Mouse (Mus musculus) olfactory bulb, adult 2 months (tissue): ENCODE results near the gene Vwce.

Experiments used
- CTCF ChIP-seq: fragments of 200-500 bp; IDR thresholded peaks from 2 replicates; pipeline ENCODE4 v1.5.1; 2012; ENCODE audit warnings: low read depth, mild to moderate bottlenecking, low read length, moderate library complexity; ENCODE audit not compliant: insufficient read depth
- POLR2A ChIP-seq: fragments of 200-500 bp; IDR thresholded peaks from 2 replicates; pipeline ENCODE4 v1.6.1; 2012; ENCODE audit warnings: mild to moderate bottlenecking, low read depth, low read length, moderate library complexity; ENCODE audit not compliant: insufficient read depth

- no peak for TF ChIP-seq POLR2A
- no peak for TF ChIP-seq CTCF
Observed at GRCm38 (mm10) chr19:10603660-10604523, 30.1 kb upstream of the Vwce start.
